Mouse (Mus musculus) liver, embryonic 11.5 days (tissue): ENCODE data around the gene Rps15. TPM values are rescaled to one million over a fixed set of nuclear protein-coding genes. Genes with fewer than 3 reads are reported as not detected.

Experiments
- microRNA-seq: library from miRNA; unstranded; fragments of <30 nt; microRNA quantifications from one replicate; pipeline ENCODE4, GENCODE M21; 2017; ENCODE audit warnings: borderline number of aligned reads
- polyA plus RNA-seq: library from polyadenylated mRNA; unstranded; fragments of >200 nt; fragmentation: Nextera tagmentation; extraction: Ambion mirVana; gene quantifications from 2 replicates; pipeline ENCODE4 v1.2.1, GENCODE M21; 2014

Gene Rps15
- polyA plus RNA-seq, 1 experiment from 2014 or later: 1,408 TPM

Small RNA genes within 50 kb of the gene (microRNA-seq; reads per million reads assigned to microRNA genes)
- not detected for gene Mir6911

Other genes with a start within 250 kb of the Rps15 start
- 761 and 762 TPM in 2 replicates for gene Gpx4, start 245.3 kb upstream of the Rps15 start, polyA plus RNA-seq
- 17.7 and 19.2 TPM in 2 replicates for gene Sbno2, start 186.9 kb upstream of the Rps15 start, polyA plus RNA-seq
- 25.1 and 33.5 TPM in 2 replicates for gene Stk11, start 176.7 kb upstream of the Rps15 start, polyA plus RNA-seq
- 482 and 514 TPM in 2 replicates for gene Atp5d, start 153.8 kb upstream of the Rps15 start, polyA plus RNA-seq
- 2.8 and 3.1 TPM in 2 replicates for gene Cbarp, start 151.6 kb upstream of the Rps15 start, polyA plus RNA-seq
- gene Midn, start 144.2 kb upstream of the Rps15 start, polyA plus RNA-seq: 19.2 and 20.1 TPM in 2 replicates
- gene Cirbp, start 126.5 kb upstream of the Rps15 start, polyA plus RNA-seq: 22.5 and 25.1 TPM in 2 replicates
- gene 1600002K03Rik, start 119.5 kb upstream of the Rps15 start, polyA plus RNA-seq: 21.8 and 27.4 TPM in 2 replicates
- gene Efna2, start 113.0 kb upstream of the Rps15 start, polyA plus RNA-seq: 9.4 and 10.7 TPM in 2 replicates
- 67.7 and 71.0 TPM in 2 replicates for gene Mum1, start 66.0 kb upstream of the Rps15 start, polyA plus RNA-seq
- gene Ndufs7, start 43.3 kb upstream of the Rps15 start, polyA plus RNA-seq: 401 and 427 TPM in 2 replicates
- 49.0 and 49.7 TPM in 2 replicates for gene Gamt, start 31.4 kb upstream of the Rps15 start, polyA plus RNA-seq
- gene Dazap1, start 31.0 kb upstream of the Rps15 start, polyA plus RNA-seq: 49.2 and 55.0 TPM in 2 replicates
- gene Apc2, start 3.5 kb downstream of the Rps15 start, polyA plus RNA-seq: 0.30 and 0.45 TPM in 2 replicates
- 46.2 and 47.8 TPM in 2 replicates for gene 2310011J03Rik, start 28.1 kb downstream of the Rps15 start, polyA plus RNA-seq
- 12.6 and 12.8 TPM in 2 replicates for gene Pcsk4, start 37.0 kb downstream of the Rps15 start, polyA plus RNA-seq
- gene Reep6, start 37.5 kb downstream of the Rps15 start, polyA plus RNA-seq: 74.3 and 76.1 TPM in 2 replicates
- gene Adamtsl5, start 56.0 kb downstream of the Rps15 start, polyA plus RNA-seq: 1.6 and 2.6 TPM in 2 replicates
- 0.25 TPM in 2 replicates for gene Plk5, start 64.0 kb downstream of the Rps15 start, polyA plus RNA-seq
- gene Mex3d, start 95.2 kb downstream of the Rps15 start, polyA plus RNA-seq: 2.5 and 3.7 TPM in 2 replicates
- gene Mbd3, start 107.1 kb downstream of the Rps15 start, polyA plus RNA-seq: 174 and 175 TPM in 2 replicates
- 835 and 866 TPM in 2 replicates for gene Uqcr11, start 114.4 kb downstream of the Rps15 start, polyA plus RNA-seq
- 148 and 149 TPM in 2 replicates for gene Tcf3, start 141.2 kb downstream of the Rps15 start, polyA plus RNA-seq
- 0.94 and 1.3 TPM in 2 replicates for gene Onecut3, start 202.4 kb downstream of the Rps15 start, polyA plus RNA-seq
- 0.12 and 0.23 TPM in 2 replicates for gene Atp8b3, start 246.7 kb downstream of the Rps15 start, polyA plus RNA-seq